ENCODE assay signal across 8 mouse cellular contexts in genomic region chr12:52504331-52505181, GRCm38 (mm10). TPM values are rescaled to one million over a fixed set of nuclear protein-coding genes. Genes with fewer than 3 reads are reported as not detected.
A peak's percentile ranks its signal among the peaks of the same experiment; 100 is the strongest.
DNase-seq lines count a peak whose midpoint lies in the region; ATAC-seq lines count a peak whose summit lies in the region.

No protein-coding gene starts in this region.

- no peaks in the 10 kb centered on the region for H3K27me3 ChIP-seq in intestine, embryonic 16.5 days (replicated peaks; ENCODE audit: control insufficient read depth, insufficient read depth, low read length)
- no peaks in the 10 kb centered on the region for H3K27me3 ChIP-seq in limb, embryonic 12.5 days
- no peaks in the 10 kb centered on the region for H3K27me3 ChIP-seq in midbrain, embryonic 12.5 days
- no peaks in the 10 kb centered on the region for H3K27me3 ChIP-seq in stomach, embryonic 14.5 days (ENCODE audit: control insufficient read depth, insufficient read depth, low read length)

- H3K4me3 ChIP-seq in intestine, embryonic 16.5 days (ENCODE audit: low read length), result peak overlapping the region; percentile 98
- H3K4me3 ChIP-seq in limb, embryonic 12.5 days (replicated peaks), result peak overlapping the region; percentile 97
- peak overlapping the region; percentile 98 for H3K4me3 ChIP-seq in midbrain, embryonic 12.5 days
- peak overlapping the region; percentile 99 for H3K4me3 ChIP-seq in stomach, embryonic 14.5 days (ENCODE audit: low read depth, low read length)

- WGBS in intestine, embryonic 16.5 days, result under 1% methylated on average over 68 of the region's 78 CpGs
- under 1% methylated on average over 71 of the region's 78 CpGs for WGBS in limb, embryonic 12.5 days
- WGBS in midbrain, embryonic 12.5 days, result 0% methylated on average over 61 of the region's 78 CpGs
- WGBS in stomach, embryonic 14.5 days, result under 1% methylated on average over 47 of the region's 78 CpGs

- ATAC-seq in granulocyte monocyte progenitor cell, adult 5-6 weeks (replicated peaks; ENCODE audit: poor library complexity, severe bottlenecking), result peak; percentile 38
- ATAC-seq in intestine, embryonic 16.5 days, result peak; percentile 17
- peak; percentile 11; the same call in 1 of the 2 replicates for ATAC-seq in limb, embryonic 12.5 days (ENCODE audit: insufficient number of reproducible peaks, insufficient read depth, low FRiP score, low TSS enrichment, low read depth)
- ATAC-seq in midbrain, embryonic 12.5 days (ENCODE audit: low FRiP score, low read depth), result peak; percentile 38
- peak; percentile 15; the same call in 1 of the 2 replicates for ATAC-seq in stomach, embryonic 14.5 days (ENCODE audit: insufficient number of reproducible peaks, insufficient read depth, low FRiP score, low read depth)

- H3K9ac ChIP-seq in intestine, embryonic 16.5 days (ENCODE audit: low read depth, low read length), result peak overlapping the region; percentile 97
- H3K9ac ChIP-seq in limb, embryonic 12.5 days (replicated peaks), result peak overlapping the region; percentile 99
- H3K9ac ChIP-seq in midbrain, embryonic 12.5 days (replicated peaks), result peak overlapping the region; percentile 99
- peak overlapping the region; percentile 98 for H3K9ac ChIP-seq in stomach, embryonic 14.5 days (replicated peaks; ENCODE audit: low read depth, low read length)

- H3K36me3 ChIP-seq in intestine, embryonic 16.5 days (ENCODE audit: control insufficient read depth, insufficient read depth, low read length), result no peaks in the 10 kb centered on the region
- no peaks in the 10 kb centered on the region for H3K36me3 ChIP-seq in limb, embryonic 12.5 days
- no peaks in the 10 kb centered on the region for H3K36me3 ChIP-seq in midbrain, embryonic 12.5 days
- no peaks in the 10 kb centered on the region for H3K36me3 ChIP-seq in stomach, embryonic 14.5 days (ENCODE audit: control insufficient read depth, insufficient read depth, low read length)

- no peaks in the 10 kb centered on the region for H3K9me3 ChIP-seq in intestine, embryonic 16.5 days (ENCODE audit: control insufficient read depth, low read length)
- no peaks in the 10 kb centered on the region for H3K9me3 ChIP-seq in limb, embryonic 12.5 days
- H3K9me3 ChIP-seq in midbrain, embryonic 12.5 days, result no peaks in the 10 kb centered on the region
- no peaks in the 10 kb centered on the region for H3K9me3 ChIP-seq in stomach, embryonic 14.5 days (ENCODE audit: control insufficient read depth, low read depth, low read length)

- DNase-seq in left cerebral cortex, adult 18-20 months (ENCODE audit: low spot score in 2 of 2), result peak; percentile 22 to 40
- no peak for DNase-seq in left cerebral cortex, adult 11 months (ENCODE audit: low spot score)
- DNase-seq in embryo, embryonic 10.5 days (ENCODE audit: low spot score), result peak; percentile 70

- H3K4me2 ChIP-seq in intestine, embryonic 16.5 days (ENCODE audit: low read depth, low read length), result peak overlapping the region; percentile 64
- H3K4me2 ChIP-seq in limb, embryonic 12.5 days, result peak overlapping the region; percentile 67
- peak overlapping the region; percentile 72 for H3K4me2 ChIP-seq in midbrain, embryonic 12.5 days (replicated peaks)
- H3K4me2 ChIP-seq in stomach, embryonic 14.5 days (replicated peaks; ENCODE audit: low read depth, low read length), result peak overlapping the region; percentile 42

- peak overlapping the region; percentile 99 for H3K27ac ChIP-seq in intestine, embryonic 16.5 days (ENCODE audit: low read length)
- H3K27ac ChIP-seq in limb, embryonic 12.5 days, result peak overlapping the region; percentile 100
- H3K27ac ChIP-seq in midbrain, embryonic 12.5 days (replicated peaks), result peak overlapping the region; percentile 99
- H3K27ac ChIP-seq in stomach, embryonic 14.5 days (ENCODE audit: low read length), result peak overlapping the region; percentile 99

- H3K4me1 ChIP-seq in intestine, embryonic 16.5 days (ENCODE audit: control insufficient read depth, insufficient read depth, low read length), result 0 out of 2 replicates have a peak, but pooled peaks cover 2% of the 10 kb centered on the region
- H3K4me1 ChIP-seq in limb, embryonic 12.5 days (replicated peaks), result peaks cover 10% of the 10 kb centered on the region; the same call in 1 of the 2 replicates
- peaks cover 4% of the 10 kb centered on the region for H3K4me1 ChIP-seq in midbrain, embryonic 12.5 days
- H3K4me1 ChIP-seq in stomach, embryonic 14.5 days (ENCODE audit: control insufficient read depth, insufficient read depth, low read length), result 0 out of 2 replicates have a peak, but pooled peaks cover 3% of the 10 kb centered on the region

RNA-seq across cellular contexts. Expression of gene Arhgap5, which starts 0.8 kb away (rescaled TPM):
- total RNA-seq in left cerebral cortex, adult 18-20 months (2021), result 100 to 1,000 TPM; 140 to 149 TPM
- total RNA-seq in granulocyte monocyte progenitor cell, adult 5-6 weeks (2014; fragmentation: Nextera tagmentation), result 5.9 and 7.4 TPM in 2 replicates
- total RNA-seq in granulocyte monocyte progenitor cell, adult 5-6 weeks (2017), result 4.9 and 9.7 TPM in 2 replicates
- polyA plus RNA-seq in intestine, embryonic 16.5 days (2015; fragmentation: Nextera tagmentation; extraction: Ambion mirVana), result 26.3 and 27.0 TPM in 2 replicates
- 56.9 and 58.9 TPM in 2 replicates for polyA plus RNA-seq in limb, embryonic 12.5 days (2016; fragmentation: Nextera tagmentation; extraction: Ambion mirVana)
- 53.9 and 61.7 TPM in 2 replicates for polyA plus RNA-seq in midbrain, embryonic 12.5 days (2016; fragmentation: Nextera tagmentation; extraction: Ambion mirVana)
- polyA plus RNA-seq in stomach, embryonic 14.5 days (2014; fragmentation: Nextera tagmentation; extraction: Ambion mirVana), result 58.0 and 62.8 TPM in 2 replicates
